Mouse (Mus musculus): ENCODE measurements around the gene Dnase2a. TPM values are rescaled to one million over a fixed set of nuclear protein-coding genes. Genes with fewer than 3 reads are reported as not detected.
"Not testable (repeated sequence)": the region's sequence is repeated elsewhere in the genome, so short reads cannot be mapped to it uniquely, and the experiment has no call there.

The Dnase2a gene
- polyA plus RNA-seq, 1 experiment from 2014 or later, result 5.2 TPM

DNA sequence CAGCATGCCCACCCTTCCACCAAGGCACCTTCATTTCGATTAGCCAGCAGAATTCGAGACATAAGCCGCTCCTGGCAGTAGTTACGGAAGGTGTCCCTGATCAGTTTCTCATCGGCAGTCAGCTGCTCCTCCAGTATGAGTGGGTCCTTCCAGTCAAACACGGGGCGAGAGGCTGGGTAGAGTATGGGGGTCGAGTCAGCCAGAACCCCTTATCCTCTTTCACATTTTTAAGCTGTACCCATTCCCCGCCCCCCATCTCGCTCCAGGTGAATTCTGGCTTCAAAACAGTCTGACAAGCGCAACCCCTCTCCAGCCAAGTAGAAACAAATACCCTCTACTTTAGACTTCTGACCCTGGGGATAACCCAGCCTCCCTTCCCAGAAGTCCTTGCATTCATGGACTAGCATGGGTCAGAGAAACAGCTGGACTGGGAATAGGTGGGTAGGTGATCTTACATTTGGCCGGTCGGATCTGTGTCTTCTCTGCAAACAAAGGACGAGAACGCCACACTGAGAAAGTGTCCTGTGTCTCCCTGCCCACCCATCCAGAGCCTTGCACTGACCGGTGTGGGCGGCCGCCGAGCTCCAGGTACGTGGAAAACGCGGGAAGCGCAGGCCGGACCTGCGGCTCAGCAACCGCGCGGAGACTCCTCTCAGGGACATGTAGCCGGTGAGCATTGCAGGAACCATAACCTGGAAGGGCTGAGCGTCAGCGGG, 15.2 kb upstream of the Dnase2a start:
- H3K27ac ChIP-seq (replicated peaks), result peak overlapping the region; percentile 69; the same call in 1 of the 2 replicates
- no peaks in the 10 kb centered on the region for H3K27me3 ChIP-seq (replicated peaks)
- peaks cover 23% of the 10 kb centered on the region for H3K4me1 ChIP-seq
- H3K4me3 ChIP-seq (replicated peaks), result peak overlapping the region; percentile 68
- H3K9ac ChIP-seq (replicated peaks), result peak overlapping the region; percentile 73
- H3K36me3 ChIP-seq, result peaks cover 22% of the 10 kb centered on the region
- H3K4me2 ChIP-seq, result peak overlapping the region; percentile 85
- peak; percentile 64 for ATAC-seq (ENCODE audit: low FRiP score)
- 11% methylated on average over 31 of the region's 31 CpGs for WGBS
- no peaks in the 10 kb centered on the region for H3K9me3 ChIP-seq (replicated peaks)

DNA sequence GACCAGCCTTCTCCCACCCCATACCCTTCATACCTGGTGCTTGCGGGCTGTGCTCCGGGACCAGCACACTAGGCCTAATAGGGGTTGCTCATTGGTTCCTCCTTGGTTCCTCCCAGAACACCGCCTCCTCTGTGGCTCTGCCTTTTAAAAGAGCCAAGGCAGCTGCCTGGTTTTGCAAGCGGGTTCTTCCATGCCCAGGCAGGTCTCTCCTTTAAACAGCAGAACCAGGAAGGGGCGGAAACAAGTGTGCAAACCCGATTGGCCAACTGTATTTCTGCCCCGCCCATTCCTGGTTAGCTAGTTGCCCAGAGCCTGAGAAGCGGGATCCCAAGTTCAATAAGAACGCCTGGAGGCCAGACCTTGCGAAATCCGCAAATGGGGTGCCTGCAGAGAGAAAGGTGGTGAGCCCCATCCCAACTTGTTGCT, 14.6 kb upstream of the Dnase2a start, which contains the start of gene Gcdh:
Gene Gcdh (minus strand): TSS at position 213 of the 426 bp plus-strand sequence.
- peak; percentile 99 for ATAC-seq (ENCODE audit: low FRiP score)
- H3K9ac ChIP-seq (replicated peaks), result peak within 1 kb of the TSS; percentile 73
- H3K9me3 ChIP-seq (replicated peaks), result no peaks in the 10 kb centered on the region
- H3K27ac ChIP-seq (replicated peaks), result peak within 1 kb of the TSS; percentile 69; the same call in 1 of the 2 replicates
- peak within 1 kb of the TSS; percentile 85 for H3K4me2 ChIP-seq
- under 1% methylated on average over 11 of the region's 11 CpGs for WGBS
- H3K27me3 ChIP-seq (replicated peaks), result no peaks in the 10 kb centered on the region
- peaks cover 23% of the 10 kb centered on the region for H3K4me1 ChIP-seq
- peaks cover 17% of the 10 kb centered on the region for H3K36me3 ChIP-seq
- peak within 1 kb of the TSS; percentile 68 for H3K4me3 ChIP-seq (replicated peaks)

DNA sequence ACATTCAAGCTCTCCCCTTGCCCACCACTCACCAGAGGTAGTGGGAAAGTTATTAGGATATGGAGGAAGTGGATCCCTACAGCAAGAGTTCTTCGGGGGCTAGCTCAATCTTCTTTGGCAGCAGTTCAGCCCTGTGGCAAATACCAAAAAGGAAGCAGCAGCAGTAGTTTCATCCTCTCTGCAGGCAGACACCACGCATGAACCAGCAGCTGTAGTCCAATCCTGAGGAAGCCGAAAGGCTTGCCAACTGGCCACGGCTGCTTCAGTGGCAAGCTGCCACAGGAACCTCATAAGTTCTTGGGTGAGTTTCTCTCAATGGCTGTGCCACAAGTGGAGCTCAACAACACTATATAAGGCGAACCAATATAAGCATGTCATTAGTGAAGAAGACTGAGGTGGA, 12.4 kb upstream of the Dnase2a start:
- Histone ChIP-seq H3K36me3 (peaks cover 1% of the 10 kb centered on the region), H3K4me1 (peaks cover 23% of the 10 kb centered on the region), H3K9ac (replicated peaks) (no peak overlapping the region), H3K27ac (replicated peaks) (no peak overlapping the region), H3K9me3 (replicated peaks) (no peaks in the 10 kb centered on the region), H3K4me2 (no peak overlapping the region), H3K27me3 (replicated peaks) (0 out of 2 replicates have a peak, but pooled peaks cover 4% of the 10 kb centered on the region), H3K4me3 (replicated peaks) (no peak overlapping the region)
- WGBS, result 81% methylated on average over 5 of the region's 5 CpGs
- ATAC-seq (ENCODE audit: low FRiP score), result no peak

DNA sequence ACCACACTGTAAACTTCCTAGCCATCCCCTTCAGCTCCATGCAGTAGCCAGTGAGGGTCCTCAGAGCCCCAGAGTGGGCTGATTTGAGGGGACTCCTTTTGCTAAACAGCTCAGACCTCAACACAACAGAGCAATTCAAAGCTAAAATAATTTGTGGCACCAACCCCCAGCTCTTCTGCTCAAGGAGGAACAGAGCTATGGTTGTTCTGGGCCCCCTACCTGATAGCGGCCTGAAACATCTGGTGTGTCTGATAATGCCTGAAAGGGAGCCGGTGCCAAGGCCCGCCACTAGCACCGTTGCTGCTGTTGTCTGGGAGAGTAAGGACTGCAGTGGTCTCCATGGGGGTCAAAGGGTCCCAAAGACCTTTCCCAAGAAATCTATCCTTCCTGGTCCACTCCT, 7.3 kb upstream of the Dnase2a start:
- Histone ChIP-seq H3K27me3 (replicated peaks) (peaks cover 18% of the 10 kb centered on the region), H3K36me3 (no peaks in the 10 kb centered on the region), H3K4me2 (no peak overlapping the region), H3K9me3 (replicated peaks) (no peaks in the 10 kb centered on the region), H3K4me1 (peaks cover 14% of the 10 kb centered on the region), H3K27ac (replicated peaks) (no peak overlapping the region), H3K4me3 (replicated peaks) (no peak overlapping the region), H3K9ac (replicated peaks) (no peak overlapping the region)
- 68% methylated on average over 4 of the region's 4 CpGs for WGBS
- ATAC-seq (ENCODE audit: low FRiP score), result no peak

DNA sequence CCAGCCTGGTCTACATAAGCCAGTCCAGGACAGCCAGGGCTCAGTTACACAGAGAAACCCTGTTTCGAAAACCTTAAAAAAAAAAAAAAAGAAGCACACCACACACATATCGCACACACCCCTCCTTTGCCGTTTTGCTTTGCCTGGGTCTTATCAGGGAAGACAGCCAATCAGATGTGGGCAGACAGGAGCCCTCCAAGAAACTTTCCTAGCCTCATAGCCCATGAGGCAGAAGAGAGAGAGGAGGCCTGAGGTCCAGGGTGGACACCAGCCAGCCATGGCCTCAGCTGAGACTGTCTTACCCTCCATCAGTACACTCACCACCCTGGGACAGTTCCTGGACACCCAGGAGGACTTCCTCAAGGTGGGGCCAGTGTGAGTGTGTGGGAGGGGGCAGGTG, 6.6 kb upstream of the Dnase2a start, which contains the start of gene Klf1:
Gene Klf1 (plus strand): TSS at position 177 of the 400 bp plus-strand sequence.
- Histone ChIP-seq H3K9me3 (replicated peaks) (no peaks in the 10 kb centered on the region), H3K4me1 (peaks cover 14% of the 10 kb centered on the region), H3K4me2 (peak within 1 kb of the TSS; percentile 98), H3K9ac (replicated peaks) (peak within 1 kb of the TSS; percentile 56), H3K27me3 (replicated peaks) (peaks cover 18% of the 10 kb centered on the region), H3K4me3 (replicated peaks) (peak within 1 kb of the TSS; percentile 54), H3K36me3 (no peaks in the 10 kb centered on the region), H3K27ac (replicated peaks) (no peak within 1 kb of the TSS)
- no peak for ATAC-seq (ENCODE audit: low FRiP score)
- 87% methylated on average over 3 of the region's 3 CpGs for WGBS

DNA sequence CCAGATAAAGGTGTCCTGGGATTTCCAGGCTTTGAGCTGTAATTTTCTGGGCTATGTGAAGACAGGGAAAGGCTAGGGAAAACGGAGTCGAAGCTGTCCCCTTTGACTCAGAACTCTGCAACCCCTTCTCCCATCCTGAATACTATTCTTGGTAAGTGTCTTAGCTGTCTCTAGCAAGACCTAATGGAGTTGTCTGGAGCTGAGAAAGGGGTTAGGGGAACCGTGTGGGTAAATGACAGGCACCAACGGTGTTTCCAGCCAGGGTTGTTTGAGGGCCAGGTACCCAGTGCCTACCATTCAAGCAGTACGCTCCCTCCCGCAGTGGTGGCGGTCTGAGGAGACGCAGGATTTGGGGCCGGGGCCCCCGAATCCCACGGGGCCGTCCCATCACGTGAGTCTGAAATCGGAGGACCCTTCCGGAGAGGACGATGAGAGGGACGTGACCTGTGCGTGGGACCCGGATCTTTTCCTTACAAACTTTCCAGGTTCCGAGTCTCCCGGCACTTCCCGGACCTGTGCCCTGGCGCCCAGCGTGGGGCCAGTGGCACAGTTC, 5.9 kb upstream of the Dnase2a start:
- Histone ChIP-seq H3K4me3 (replicated peaks) (peak overlapping the region; percentile 54), H3K9ac (replicated peaks) (peak overlapping the region; percentile 56), H3K36me3 (no peaks in the 10 kb centered on the region), H3K27ac (replicated peaks) (no peak overlapping the region), H3K4me2 (peak overlapping the region; percentile 98), H3K4me1 (peaks cover 14% of the 10 kb centered on the region), H3K9me3 (replicated peaks) (no peaks in the 10 kb centered on the region), H3K27me3 (replicated peaks) (peaks cover 18% of the 10 kb centered on the region)
- no peak; the same call in 1 of the 2 replicates for ATAC-seq (ENCODE audit: low FRiP score)
- 4% methylated on average over 24 of the region's 24 CpGs for WGBS

DNA sequence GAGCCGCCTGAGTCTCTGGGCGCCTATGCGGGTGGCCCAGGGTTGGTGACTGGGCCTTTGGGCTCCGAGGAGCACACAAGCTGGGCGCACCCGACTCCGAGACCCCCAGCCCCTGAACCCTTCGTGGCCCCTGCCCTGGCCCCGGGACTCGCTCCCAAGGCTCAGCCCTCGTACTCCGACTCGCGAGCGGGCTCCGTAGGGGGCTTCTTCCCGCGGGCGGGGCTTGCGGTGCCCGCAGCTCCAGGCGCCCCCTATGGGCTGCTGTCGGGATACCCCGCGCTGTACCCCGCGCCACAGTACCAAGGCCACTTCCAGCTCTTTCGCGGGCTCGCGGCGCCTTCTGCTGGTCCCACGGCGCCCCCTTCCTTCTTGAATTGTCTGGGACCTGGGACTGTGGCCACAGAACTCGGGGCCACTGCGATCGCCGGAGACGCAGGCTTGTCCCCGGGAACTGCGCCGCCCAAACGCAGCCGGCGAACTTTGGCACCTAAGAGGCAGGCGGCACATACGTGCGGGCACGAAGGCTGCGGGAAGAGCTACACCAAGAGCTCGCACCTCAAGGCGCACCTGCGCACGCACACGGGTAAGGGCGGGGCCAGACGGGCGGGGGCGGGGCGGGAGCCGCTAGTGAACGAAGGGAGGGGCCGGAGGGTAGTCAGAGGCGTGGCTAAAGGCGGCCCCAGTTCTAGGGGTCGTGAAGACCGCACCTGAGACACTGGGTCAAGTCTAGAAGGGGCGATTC, 5.3 kb upstream of the Dnase2a start:
- peak overlapping the region; percentile 56 for H3K9ac ChIP-seq (replicated peaks)
- no peaks in the 10 kb centered on the region for H3K36me3 ChIP-seq
- H3K4me3 ChIP-seq (replicated peaks), result peak overlapping the region; percentile 54
- peaks cover 18% of the 10 kb centered on the region for H3K27me3 ChIP-seq (replicated peaks)
- ATAC-seq (ENCODE audit: low FRiP score), result peak; percentile 80
- H3K4me1 ChIP-seq, result peaks cover 14% of the 10 kb centered on the region
- H3K9me3 ChIP-seq (replicated peaks), result no peaks in the 10 kb centered on the region
- peak overlapping the region; percentile 98 for H3K4me2 ChIP-seq
- no peak overlapping the region for H3K27ac ChIP-seq (replicated peaks)
- WGBS, result under 1% methylated on average over 68 of the region's 68 CpGs

DNA sequence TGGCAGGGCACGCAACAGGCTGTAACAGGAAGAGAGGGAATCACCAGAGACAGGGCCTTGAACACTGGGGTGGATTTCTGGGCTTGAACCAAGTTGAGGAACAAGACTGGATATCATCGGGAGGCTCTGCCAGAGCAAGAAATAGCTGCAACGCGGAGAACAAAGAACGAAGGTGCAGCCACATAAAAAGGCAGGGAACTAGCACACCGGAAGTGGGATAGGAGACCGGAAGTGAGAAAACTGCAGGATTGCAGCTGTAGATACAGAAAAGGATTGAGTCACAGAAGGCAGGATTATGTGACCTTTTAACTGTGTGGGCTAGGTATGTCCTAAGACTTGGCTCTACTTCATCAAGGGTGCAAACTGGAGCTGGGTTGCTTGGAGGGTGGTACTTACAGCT, 4.0 kb upstream of the Dnase2a start:
- Histone ChIP-seq H3K4me3 (replicated peaks) (no peak overlapping the region), H3K36me3 (no peaks in the 10 kb centered on the region), H3K9ac (replicated peaks) (no peak overlapping the region), H3K27me3 (replicated peaks) (peaks cover 18% of the 10 kb centered on the region), H3K27ac (replicated peaks) (no peak overlapping the region), H3K4me2 (no peak overlapping the region), H3K4me1 (peaks cover 26% of the 10 kb centered on the region), H3K9me3 (replicated peaks) (no peaks in the 10 kb centered on the region)
- 93% methylated on average over 7 of the region's 7 CpGs for WGBS
- ATAC-seq (ENCODE audit: low FRiP score), result no peak

DNA sequence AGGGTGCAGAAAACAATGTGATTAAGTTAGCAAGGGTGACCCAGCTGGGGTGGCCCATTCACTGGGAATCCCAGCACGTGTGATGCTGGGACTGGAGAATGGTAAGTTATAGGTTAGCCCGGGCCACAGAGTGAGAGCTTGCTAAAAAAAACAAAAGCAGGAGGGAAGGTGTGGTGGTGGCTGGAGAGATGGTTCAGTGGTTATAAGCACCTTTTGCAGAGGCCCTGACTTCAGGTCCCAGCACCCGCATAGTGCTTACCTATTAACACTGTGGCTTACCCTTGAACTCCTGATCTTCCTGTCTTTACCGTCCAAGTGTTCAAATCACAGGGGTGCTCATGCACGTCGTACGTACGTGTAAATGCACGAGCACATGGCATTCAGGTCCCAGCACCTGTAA, 1.3 kb upstream of the Dnase2a start:
- H3K9ac ChIP-seq (replicated peaks), result no peak overlapping the region
- no peak overlapping the region for H3K4me2 ChIP-seq
- H3K27me3 ChIP-seq (replicated peaks), result peaks cover 22% of the 10 kb centered on the region
- no peaks in the 10 kb centered on the region for H3K9me3 ChIP-seq (replicated peaks)
- 92% methylated on average over 9 of the region's 9 CpGs for WGBS
- no peak overlapping the region for H3K27ac ChIP-seq (replicated peaks)
- H3K36me3 ChIP-seq, result peaks cover 26% of the 10 kb centered on the region
- ATAC-seq (ENCODE audit: low FRiP score), result no peak
- peaks cover 26% of the 10 kb centered on the region for H3K4me1 ChIP-seq
- H3K4me3 ChIP-seq (replicated peaks), result no peak overlapping the region

DNA sequence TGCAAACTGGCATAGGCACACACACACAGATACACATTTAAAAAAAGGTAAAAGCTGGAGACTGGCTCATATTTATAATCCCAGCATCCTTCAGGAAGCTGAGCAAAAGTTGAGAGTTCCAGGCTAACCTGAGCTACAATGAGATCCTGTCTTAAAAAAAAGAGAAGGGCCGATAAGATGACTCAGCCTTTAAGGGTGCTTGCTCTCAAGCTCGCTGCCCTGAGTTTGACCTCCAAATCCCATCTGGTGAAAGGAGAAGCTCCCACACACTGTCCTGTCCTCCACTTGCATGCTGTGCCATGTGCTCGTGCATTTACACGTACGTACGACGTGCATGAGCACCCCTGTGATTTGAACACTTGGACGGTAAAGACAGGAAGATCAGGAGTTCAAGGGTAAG, 867 bp upstream of the Dnase2a start:
- peaks cover 30% of the 10 kb centered on the region for H3K36me3 ChIP-seq
- no peak overlapping the region for H3K27ac ChIP-seq (replicated peaks)
- H3K9me3 ChIP-seq (replicated peaks), result no peaks in the 10 kb centered on the region
- no peak overlapping the region for H3K4me3 ChIP-seq (replicated peaks)
- peaks cover 18% of the 10 kb centered on the region for H3K27me3 ChIP-seq (replicated peaks)
- H3K4me1 ChIP-seq, result peaks cover 24% of the 10 kb centered on the region
- H3K4me2 ChIP-seq, result no peak overlapping the region
- 80% methylated on average over 8 of the region's 8 CpGs for WGBS
- no peak for ATAC-seq (ENCODE audit: low FRiP score)
- no peak overlapping the region for H3K9ac ChIP-seq (replicated peaks)

DNA sequence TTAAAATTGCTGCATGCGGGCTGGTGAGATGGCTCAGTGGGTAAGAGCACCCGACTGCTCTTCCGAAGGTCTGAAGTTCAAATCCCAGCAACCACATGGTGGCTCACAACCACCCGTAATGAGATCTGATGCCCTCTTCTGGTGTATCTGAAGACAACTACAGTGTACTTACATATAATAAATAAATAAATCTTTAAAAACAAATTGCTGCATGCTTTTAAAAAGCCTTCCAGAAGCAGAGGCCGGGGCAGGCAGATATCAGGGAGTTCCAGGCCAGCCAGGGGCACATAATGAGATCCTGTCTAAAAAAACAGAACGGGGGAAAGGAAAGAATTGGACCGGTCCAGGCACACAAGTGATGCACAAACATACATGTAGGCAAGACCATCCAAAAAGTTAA, 381 bp upstream of the Dnase2a start:
- WGBS, result 35% methylated on average over 7 of the region's 7 CpGs
- H3K27me3 ChIP-seq (replicated peaks), result peaks cover 22% of the 10 kb centered on the region
- H3K27ac ChIP-seq (replicated peaks); H3K9me3 ChIP-seq (replicated peaks); ATAC-seq (ENCODE audit: low FRiP score); H3K9ac ChIP-seq (replicated peaks): not testable (repeated sequence)
- peaks cover 22% of the 10 kb centered on the region for H3K4me1 ChIP-seq
- peak overlapping the region; percentile 62 for H3K4me2 ChIP-seq
- peaks cover 35% of the 10 kb centered on the region for H3K36me3 ChIP-seq
- peak overlapping the region; percentile 40 for H3K4me3 ChIP-seq (replicated peaks)
